Mouse (Mus musculus) thymus, adult 2 months (tissue): ENCODE measurements around the gene Atp6v1e2.

Experiments
- CTCF ChIP-seq: fragments of 200-500 bp; IDR thresholded peaks from 2 replicates; pipeline ENCODE4 v1.5.1; 2012; ENCODE audit warnings: mild to moderate bottlenecking, control low read depth, low read length, moderate library complexity, borderline replicate concordance; ENCODE audit not compliant: control insufficient read depth, poor library complexity, insufficient read depth; ENCODE audit errors: extremely low read depth
- POLR2A ChIP-seq: fragments of 200-500 bp; IDR thresholded peaks from 2 replicates; pipeline ENCODE4 v1.6.1; 2012; ENCODE audit warnings: mild to moderate bottlenecking, low read length, control low read depth, moderate library complexity; ENCODE audit not compliant: control insufficient read depth, poor library complexity, insufficient read depth; ENCODE audit errors: extremely low read depth

DNA sequence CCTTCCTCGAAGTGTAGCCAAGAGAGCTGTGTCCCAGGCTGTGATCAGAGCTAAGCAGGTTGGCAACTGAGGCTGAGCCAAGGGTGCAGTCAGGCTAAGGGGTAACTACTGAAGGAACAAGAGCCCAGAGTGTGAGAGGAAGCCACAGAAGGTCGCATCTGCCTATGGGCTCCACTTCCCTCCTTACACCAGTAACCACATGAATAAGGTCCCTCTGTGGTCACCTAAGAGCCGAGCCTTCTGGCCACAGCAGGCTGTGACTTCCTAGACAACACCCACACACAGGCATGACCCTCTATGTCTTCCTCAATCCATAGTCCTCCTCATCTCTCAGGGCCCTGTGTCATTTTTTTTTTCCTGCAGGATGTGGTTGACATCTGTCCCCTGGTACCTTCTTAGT, 43.5 kb downstream of the Atp6v1e2 start:
- TF ChIP-seq CTCF = no peak
- TF ChIP-seq POLR2A = no peak
